In genomic region chr2:150451180-150451919, GRCm38 (mm10) we compare ENCODE assay signal across 8 mouse cellular contexts. TPM values are rescaled to one million over a fixed set of nuclear protein-coding genes. Genes with fewer than 3 reads are reported as not detected.
DNase-seq lines count a peak whose midpoint lies in the region; ATAC-seq lines count a peak whose summit lies in the region.
"Not testable (repeated sequence)": the region's sequence is repeated elsewhere in the genome, so short reads cannot be mapped to it uniquely, and the experiment has no call there.

Gene Zfp442 (minus strand): TSS chr2:150451486.

- H3K9me3 ChIP-seq in embryonic facial prominence, embryonic 11.5 days (replicated peaks; ENCODE audit: control insufficient read depth, low read length) = not testable (repeated sequence)

- H3K4me1 ChIP-seq in embryonic facial prominence, embryonic 11.5 days (ENCODE audit: control insufficient read depth, insufficient read depth, low read length) = not testable (repeated sequence)

- intact Hi-C loops in left cerebral cortex, postnatal 36 days (cut with DNase I) = loop anchor here (10.0 kb wide), 1 partner anchor 237 kb away; the partner anchor contains the start of gene Zfp937

- peak within 1 kb of the TSS; percentile 36 for H3K4me2 ChIP-seq in embryonic facial prominence, embryonic 11.5 days (ENCODE audit: low read depth, low read length)

- not testable (repeated sequence) for H3K27me3 ChIP-seq in embryonic facial prominence, embryonic 11.5 days (ENCODE audit: control insufficient read depth, insufficient read depth, low read length)

- peak; percentile 100 for ATAC-seq in embryonic facial prominence, embryonic 11.5 days (replicated peaks; ENCODE audit: insufficient number of reproducible peaks, low FRiP score, low TSS enrichment, low read depth)

- not testable (repeated sequence) for H3K27ac ChIP-seq in embryonic facial prominence, embryonic 11.5 days (replicated peaks; ENCODE audit: low read depth, low read length)

- DNase-seq in adrenal gland, postnatal 14 days = peak; percentile 80
- DNase-seq in embryonic facial prominence, embryonic 11.5 days (ENCODE audit: low spot score) = peak; percentile 66
- peak; percentile 98 for DNase-seq in heart, adult 11 months
- peak; percentile 83 for DNase-seq in kidney, adult 11 months
- peak; percentile 59 to 72 for DNase-seq in left cerebral cortex, postnatal 36 days (ENCODE audit: low spot score in 2 of 2)
- DNase-seq in mesoderm, embryonic 11.5 days (ENCODE audit: low read depth, low spot score) = peak; percentile 69
- peak; percentile 69 for DNase-seq in right cerebral cortex, postnatal 25 days
- peak; percentile 59 to 60 for DNase-seq in urinary bladder, postnatal 4 days (ENCODE audit: low spot score in 2 of 2)

- H3K36me3 ChIP-seq in embryonic facial prominence, embryonic 11.5 days (replicated peaks; ENCODE audit: control insufficient read depth, insufficient read depth, low read depth, low read length) = not testable (repeated sequence)

- WGBS in embryonic facial prominence, embryonic 11.5 days = 0% methylated on average over 18 of the region's 18 CpGs

- peak within 1 kb of the TSS; percentile 38 for H3K4me3 ChIP-seq in embryonic facial prominence, embryonic 11.5 days (ENCODE audit: low read depth, low read length)

- H3K9ac ChIP-seq in embryonic facial prominence, embryonic 11.5 days (replicated peaks; ENCODE audit: low read length) = peak within 1 kb of the TSS; percentile 60

RNA-seq across cellular contexts. Expression of gene Zfp442, which starts in this region (rescaled TPM):
- total RNA-seq in adrenal gland, postnatal 14 days (2021) = 4.9 and 5.5 TPM in 2 replicates
- polyA plus RNA-seq in embryonic facial prominence, embryonic 11.5 days (2014; fragmentation: Nextera tagmentation; extraction: Ambion mirVana) = 7.7 and 7.8 TPM in 2 replicates
- 1 to 10 TPM; 6.3 to 9.0 TPM for total RNA-seq in left cerebral cortex, postnatal 36 days (2021)
